Mouse (Mus musculus): ENCODE data around the gene Cds1. TPM values are rescaled to one million over a fixed set of nuclear protein-coding genes. Genes with fewer than 3 reads are reported as not detected.

Cds1 gene
- 0.70 and 0.86 TPM in 2 replicates for total RNA-seq (2017)

GRCm38 (mm10) chr5:101764554-101765347 lies at the start of gene Cds1:
Gene Cds1 (plus strand): TSS chr5:101765130.
- ATAC-seq (ENCODE audit: extremely low read depth, insufficient number of reproducible peaks, low FRiP score, poor library complexity, severe bottlenecking), result no peak

DNA sequence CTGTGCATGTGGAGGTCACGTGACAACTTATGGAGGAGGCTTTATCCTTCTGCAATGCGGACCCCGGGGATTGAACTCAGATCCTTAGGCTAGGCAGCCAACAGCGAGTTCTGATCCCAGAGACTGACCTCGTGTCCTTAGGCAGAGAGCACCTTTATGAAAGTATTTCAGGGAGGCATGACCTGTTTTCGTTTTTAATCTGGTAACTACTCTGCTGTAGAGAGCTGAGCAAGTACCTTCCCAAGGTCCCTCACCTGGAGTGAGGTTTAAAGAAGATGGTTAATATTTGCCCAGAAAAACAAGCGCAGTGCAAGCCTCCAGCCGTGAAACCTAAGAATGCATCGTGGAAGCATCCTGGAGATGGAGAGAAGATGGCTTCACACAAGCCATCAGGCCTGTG lies 40.7 kb upstream of the Cds1 start:
- ATAC-seq (ENCODE audit: extremely low read depth, insufficient number of reproducible peaks, low FRiP score, poor library complexity, severe bottlenecking), result no peak

- ATAC-seq (ENCODE audit: extremely low read depth, insufficient number of reproducible peaks, low FRiP score, poor library complexity, severe bottlenecking), result no peak
These were observed 40.2 kb upstream of the Cds1 start for GRCm38 (mm10) chr5:101724756-101725155.

DNA sequence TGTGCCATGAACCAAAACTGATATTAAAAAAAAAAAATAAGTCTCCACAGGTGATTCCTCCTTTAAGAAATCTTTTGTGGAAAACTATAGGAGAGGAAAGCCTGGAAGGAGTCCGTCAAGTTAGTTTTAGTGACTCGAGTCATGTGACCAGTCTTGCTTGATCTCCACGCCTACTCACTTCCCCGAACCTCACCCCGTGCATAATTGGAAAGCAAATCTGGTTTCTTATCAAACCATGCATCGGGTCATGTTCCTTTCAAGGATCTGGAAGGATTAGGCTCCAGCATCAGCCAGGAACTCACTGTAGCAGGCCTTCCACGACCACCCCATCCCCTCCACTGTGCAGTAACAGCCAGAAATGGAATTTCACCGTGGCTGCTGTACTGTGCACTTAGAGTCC lies 39.2 kb upstream of the Cds1 start:
- ATAC-seq (ENCODE audit: extremely low read depth, insufficient number of reproducible peaks, low FRiP score, poor library complexity, severe bottlenecking), result no peak

DNA sequence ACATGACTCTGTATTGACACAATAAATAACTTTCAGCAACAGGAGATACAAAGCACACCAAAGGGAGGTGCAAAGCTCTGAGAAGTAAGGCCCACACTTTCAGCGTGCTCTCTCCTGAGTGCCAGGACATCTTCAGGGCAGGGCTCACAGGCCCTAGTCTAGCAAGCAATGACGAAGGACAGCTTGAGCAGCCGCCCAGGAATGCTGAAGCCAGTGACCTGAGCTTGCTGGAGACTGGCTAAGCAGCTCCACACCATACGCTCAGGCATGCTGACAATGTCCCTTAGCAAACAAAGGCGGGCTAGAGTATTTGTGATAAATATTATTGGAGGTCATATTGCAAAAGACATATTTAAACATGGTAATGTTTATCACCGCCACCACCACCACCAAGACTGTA lies 38.6 kb upstream of the Cds1 start:
- ATAC-seq (ENCODE audit: extremely low read depth, insufficient number of reproducible peaks, low FRiP score, poor library complexity, severe bottlenecking), result no peak

DNA sequence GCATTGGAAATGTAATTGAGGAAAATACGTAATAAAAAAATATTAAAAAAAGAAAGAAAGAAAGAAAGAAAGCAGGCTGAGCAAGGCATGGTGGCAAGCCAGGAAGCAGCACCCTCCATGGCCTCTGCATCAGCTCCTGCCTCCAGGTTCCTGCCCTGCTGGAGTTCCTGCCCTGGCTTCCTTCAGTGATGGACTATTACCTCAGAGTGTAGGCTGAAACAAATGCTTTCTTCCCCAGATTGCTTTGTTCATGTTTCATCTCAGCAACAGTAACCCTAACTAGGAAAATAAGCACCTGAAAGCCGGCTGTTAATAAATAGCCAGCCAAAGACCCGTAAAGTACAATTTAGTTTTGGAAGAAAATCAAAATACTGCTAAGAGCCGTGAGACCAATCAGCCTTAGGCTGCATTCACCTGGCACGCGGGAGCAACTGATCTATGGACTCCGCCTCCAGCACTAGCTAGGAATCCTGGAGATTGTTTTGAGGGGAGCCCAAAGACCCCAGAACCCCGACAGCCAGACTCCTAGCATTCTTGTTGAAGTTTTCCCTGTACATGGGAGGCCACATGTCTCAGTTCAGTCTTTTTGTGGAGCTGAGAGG lies 36.5 kb upstream of the Cds1 start:
- ATAC-seq (ENCODE audit: extremely low read depth, insufficient number of reproducible peaks, low FRiP score, poor library complexity, severe bottlenecking), result no peak

DNA sequence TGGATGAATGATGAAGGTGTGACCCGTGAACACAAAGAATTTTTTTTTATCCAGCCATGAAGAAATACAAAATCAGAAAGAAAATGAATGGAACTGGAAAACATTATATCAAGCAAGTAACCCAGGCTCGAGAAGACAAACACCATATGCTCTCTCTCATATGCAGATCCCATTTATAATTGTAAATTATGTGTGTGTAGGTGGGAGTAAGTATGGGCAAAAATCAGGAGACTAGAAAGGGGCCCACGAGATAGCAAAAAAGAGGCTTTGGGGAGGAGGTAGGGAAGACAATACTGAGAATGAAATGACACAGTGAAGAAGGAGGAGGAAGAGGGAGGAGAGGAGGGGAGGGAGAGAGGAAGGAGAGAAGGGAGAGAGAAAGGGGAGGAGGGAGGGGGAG lies 27.6 kb upstream of the Cds1 start:
- no peak for ATAC-seq (ENCODE audit: extremely low read depth, insufficient number of reproducible peaks, low FRiP score, poor library complexity, severe bottlenecking)

- ATAC-seq (ENCODE audit: extremely low read depth, insufficient number of reproducible peaks, low FRiP score, poor library complexity, severe bottlenecking), result no peak
These were observed 24.3 kb upstream of the Cds1 start for GRCm38 (mm10) chr5:101740471-101741223.

GRCm38 (mm10) chr5:101741224-101741591 lies 23.7 kb upstream of the Cds1 start:
- no peak for ATAC-seq (ENCODE audit: extremely low read depth, insufficient number of reproducible peaks, low FRiP score, poor library complexity, severe bottlenecking)

- no peak for ATAC-seq (ENCODE audit: extremely low read depth, insufficient number of reproducible peaks, low FRiP score, poor library complexity, severe bottlenecking)
These were observed 22.9 kb upstream of the Cds1 start for GRCm38 (mm10) chr5:101742014-101742413.

- ATAC-seq (ENCODE audit: extremely low read depth, insufficient number of reproducible peaks, low FRiP score, poor library complexity, severe bottlenecking), result no peak
These were observed 22.5 kb upstream of the Cds1 start for GRCm38 (mm10) chr5:101742425-101742824.

GRCm38 (mm10) chr5:101744886-101745285 lies 20.0 kb upstream of the Cds1 start:
- no peak for ATAC-seq (ENCODE audit: extremely low read depth, insufficient number of reproducible peaks, low FRiP score, poor library complexity, severe bottlenecking)

- no peak for ATAC-seq (ENCODE audit: extremely low read depth, insufficient number of reproducible peaks, low FRiP score, poor library complexity, severe bottlenecking)
These were observed 11.2 kb upstream of the Cds1 start for GRCm38 (mm10) chr5:101753680-101754079.

- no peak for ATAC-seq (ENCODE audit: extremely low read depth, insufficient number of reproducible peaks, low FRiP score, poor library complexity, severe bottlenecking)
These were observed 7.3 kb upstream of the Cds1 start for GRCm38 (mm10) chr5:101757669-101758068.

- no peak for ATAC-seq (ENCODE audit: extremely low read depth, insufficient number of reproducible peaks, low FRiP score, poor library complexity, severe bottlenecking)
These were observed 3.2 kb upstream of the Cds1 start for GRCm38 (mm10) chr5:101761685-101762084.

- no peak for ATAC-seq (ENCODE audit: extremely low read depth, insufficient number of reproducible peaks, low FRiP score, poor library complexity, severe bottlenecking)
These were observed 1.4 kb upstream of the Cds1 start for GRCm38 (mm10) chr5:101763571-101763970.

GRCm38 (mm10) chr5:101765390-101765901 lies 516 bp downstream of the Cds1 start:
- ATAC-seq (ENCODE audit: extremely low read depth, insufficient number of reproducible peaks, low FRiP score, poor library complexity, severe bottlenecking), result no peak

GRCm38 (mm10) chr5:101766248-101766647 lies 1.3 kb downstream of the Cds1 start:
- ATAC-seq (ENCODE audit: extremely low read depth, insufficient number of reproducible peaks, low FRiP score, poor library complexity, severe bottlenecking), result no peak

GRCm38 (mm10) chr5:101767086-101767485 lies 2.2 kb downstream of the Cds1 start:
- no peak for ATAC-seq (ENCODE audit: extremely low read depth, insufficient number of reproducible peaks, low FRiP score, poor library complexity, severe bottlenecking)

- ATAC-seq (ENCODE audit: extremely low read depth, insufficient number of reproducible peaks, low FRiP score, poor library complexity, severe bottlenecking), result no peak
These were observed 2.6 kb downstream of the Cds1 start for GRCm38 (mm10) chr5:101767486-101767885.

Data from neutrophil, adult 5-6 weeks (primary cell).